12 mouse cellular contexts compared by ENCODE assay signal in the genomic region with DNA sequence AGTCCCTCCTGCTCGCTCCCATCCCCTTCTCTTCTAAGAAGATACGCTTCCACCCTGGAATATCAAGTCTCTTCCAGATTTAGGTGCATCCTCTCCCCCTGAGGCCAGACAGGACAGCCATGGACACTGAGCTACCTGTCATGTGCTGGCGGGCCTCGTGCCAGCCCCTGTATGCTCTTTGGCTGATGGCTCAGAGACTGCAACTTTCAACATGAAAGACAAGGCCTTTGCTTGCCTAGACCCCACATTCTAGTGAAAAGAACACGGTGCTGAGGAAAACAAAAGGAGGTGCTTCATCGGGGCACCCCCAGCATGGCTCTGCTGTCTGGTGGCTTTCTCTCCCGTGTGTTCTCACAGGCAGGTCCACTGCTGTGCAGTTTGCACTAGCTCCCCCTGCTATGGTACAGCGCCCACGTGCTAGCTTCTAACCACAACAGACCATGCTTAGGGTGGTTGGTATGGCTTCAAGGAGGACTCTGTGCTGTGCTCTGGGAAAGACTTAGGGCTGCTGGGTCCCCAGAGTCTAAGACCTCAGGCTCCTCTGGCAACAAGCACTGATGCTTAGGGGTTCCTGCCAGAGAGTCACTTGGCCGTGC. TPM values are rescaled to one million over a fixed set of nuclear protein-coding genes. Genes with fewer than 3 reads are reported as not detected.
DNase-seq lines count a peak whose midpoint lies in the region; ATAC-seq and TF ChIP-seq lines count a peak whose summit lies in the region.
"Had no signal": no experiment of that assay in that cellular context is flagged by ENCODE, and none has a peak within 500 bp of the region (broad histone marks: within the 10 kb centered on the region; RNA-seq: fewer than 3 reads in every experiment).

No protein-coding gene starts in this region.

- no peak for TF ChIP-seq CTCF in liver, postnatal 0 days (IDR thresholded peaks at IDR 0.05; ENCODE audit: low read depth)

- intact Hi-C loops in heart, postnatal 14 days (cut with DNase I) = no loop called here

- ATAC-seq in heart, embryonic 12.5 days (ENCODE audit: insufficient number of reproducible peaks, low FRiP score) = no peak
- ATAC-seq in midbrain, embryonic 11.5 days (ENCODE audit: low FRiP score) = no peak
- no peak for ATAC-seq in midbrain, embryonic 15.5 days (replicated peaks)
- no peak for ATAC-seq in liver, postnatal 0 days
- ATAC-seq: forebrain, embryonic 16.5 days had no signal

- H3K4me2 ChIP-seq in heart, embryonic 12.5 days = peak overlapping the region; percentile 44; the same call in 1 of the 2 replicates
- no peak overlapping the region for H3K4me2 ChIP-seq in midbrain, embryonic 11.5 days
- H3K4me2 ChIP-seq in midbrain, embryonic 15.5 days = no peak overlapping the region
- no peak overlapping the region for H3K4me2 ChIP-seq in liver, postnatal 0 days (ENCODE audit: low read depth, low read length)
- H3K4me2 ChIP-seq: limb, embryonic 13.5 days had no signal

- WGBS in heart, embryonic 12.5 days = 69% methylated on average over 10 of the region's 10 CpGs
- whole genome bisulfite sequencing in midbrain, embryonic 11.5 days = 84% methylated on average over 10 of the region's 10 CpGs
- WGBS in midbrain, embryonic 15.5 days = 87% methylated on average over 10 of the region's 10 CpGs
- 89% methylated on average over 10 of the region's 10 CpGs for WGBS in embryonic facial prominence, embryonic 10.5 days
- 64% methylated on average over 10 of the region's 10 CpGs for WGBS in liver, postnatal 0 days (ENCODE audit: insufficient replicate concordance)

- H3K36me3 ChIP-seq in heart, embryonic 12.5 days = no peaks in the 10 kb centered on the region
- H3K36me3 ChIP-seq in midbrain, embryonic 11.5 days (ENCODE audit: control insufficient read depth, insufficient read depth, low read length) = no peaks in the 10 kb centered on the region
- H3K36me3 ChIP-seq in midbrain, embryonic 15.5 days (replicated peaks) = no peaks in the 10 kb centered on the region; the same call in 1 of the 2 replicates
- H3K36me3 ChIP-seq in embryonic facial prominence, embryonic 10.5 days (replicated peaks) = 0 out of 2 replicates have a peak, but pooled peaks cover 3% of the 10 kb centered on the region
- no peaks in the 10 kb centered on the region for H3K36me3 ChIP-seq in liver, postnatal 0 days (replicated peaks; ENCODE audit: insufficient read depth, low read length)
- H3K36me3 ChIP-seq: limb, embryonic 13.5 days had no signal

- H3K4me1 ChIP-seq in heart, embryonic 12.5 days (replicated peaks) = peaks cover 18% of the 10 kb centered on the region
- peaks cover 2% of the 10 kb centered on the region; the same call in 1 of the 2 replicates for H3K4me1 ChIP-seq in midbrain, embryonic 11.5 days (ENCODE audit: control insufficient read depth, insufficient read depth, low read length)
- peaks cover 4% of the 10 kb centered on the region for H3K4me1 ChIP-seq in midbrain, embryonic 15.5 days
- peaks cover 9% of the 10 kb centered on the region for H3K4me1 ChIP-seq in embryonic facial prominence, embryonic 10.5 days
- H3K4me1 ChIP-seq in liver, postnatal 0 days (ENCODE audit: insufficient read depth) = no peaks in the 10 kb centered on the region

- H3K9ac ChIP-seq in heart, embryonic 12.5 days = no peak overlapping the region
- no peak overlapping the region for H3K9ac ChIP-seq in midbrain, embryonic 11.5 days (ENCODE audit: low read length)
- no peak overlapping the region for H3K9ac ChIP-seq in midbrain, embryonic 15.5 days
- no peak overlapping the region for H3K9ac ChIP-seq in liver, postnatal 0 days (replicated peaks)
- H3K9ac ChIP-seq: limb, embryonic 13.5 days had no signal

- peak overlapping the region; percentile 68 for H3K27ac ChIP-seq in heart, embryonic 12.5 days (ENCODE audit: poor library complexity, severe bottlenecking)
- H3K27ac ChIP-seq in midbrain, embryonic 11.5 days (ENCODE audit: low read depth, low read length) = no peak overlapping the region
- no peak overlapping the region for H3K27ac ChIP-seq in midbrain, embryonic 15.5 days
- H3K27ac ChIP-seq in embryonic facial prominence, embryonic 10.5 days (replicated peaks) = 0 out of 2 replicates have a peak overlapping the region, but pooled peaks have one; percentile 19
- H3K27ac ChIP-seq in liver, postnatal 0 days (ENCODE audit: low read depth) = no peak overlapping the region
- H3K27ac ChIP-seq: limb, embryonic 13.5 days had no signal

- no peak for DNase-seq in heart, postnatal 14 days
- peak; percentile 21 for DNase-seq in midbrain, embryonic 11.5 days (ENCODE audit: low spot score, missing footprints)
- DNase-seq in embryonic facial prominence, embryonic 10.5 days (ENCODE audit: low spot score) = no peak
- no peak for DNase-seq in liver, postnatal 0 days
- no peak for DNase-seq in urinary bladder, adult 18-20 months (ENCODE audit: low spot score in 2 of 2)
- DNase-seq: adrenal gland, postnatal 14 days; lung, adult 18-20 months had no signal

- H3K27me3 ChIP-seq in heart, embryonic 12.5 days (replicated peaks) = no peaks in the 10 kb centered on the region
- no peaks in the 10 kb centered on the region for H3K27me3 ChIP-seq in midbrain, embryonic 11.5 days (ENCODE audit: control insufficient read depth, insufficient read depth, low read length)
- no peaks in the 10 kb centered on the region for H3K27me3 ChIP-seq in midbrain, embryonic 15.5 days (replicated peaks)
- H3K27me3 ChIP-seq in embryonic facial prominence, embryonic 10.5 days (replicated peaks; ENCODE audit: low read depth, poor library complexity, severe bottlenecking) = no peaks in the 10 kb centered on the region
- no peaks in the 10 kb centered on the region for H3K27me3 ChIP-seq in liver, postnatal 0 days (ENCODE audit: insufficient read depth, low read length)
- H3K27me3 ChIP-seq: limb, embryonic 13.5 days had no signal

- TF ChIP-seq EP300 in liver, postnatal 0 days (IDR thresholded peaks at IDR 0.05; ENCODE audit: low read depth) = no peak

- H3K9me3 ChIP-seq in heart, embryonic 12.5 days (replicated peaks) = no peaks in the 10 kb centered on the region
- H3K9me3 ChIP-seq in midbrain, embryonic 11.5 days (ENCODE audit: control insufficient read depth, low read length) = no peaks in the 10 kb centered on the region
- no peaks in the 10 kb centered on the region for H3K9me3 ChIP-seq in midbrain, embryonic 15.5 days
- H3K9me3 ChIP-seq in embryonic facial prominence, embryonic 10.5 days = no peaks in the 10 kb centered on the region
- no peaks in the 10 kb centered on the region for H3K9me3 ChIP-seq in liver, postnatal 0 days (ENCODE audit: low read length)
- H3K9me3 ChIP-seq: limb, embryonic 13.5 days had no signal

- H3K4me3 ChIP-seq in heart, embryonic 12.5 days = no peak overlapping the region
- H3K4me3 ChIP-seq in midbrain, embryonic 11.5 days (ENCODE audit: low read depth, low read length) = no peak overlapping the region
- no peak overlapping the region for H3K4me3 ChIP-seq in midbrain, embryonic 15.5 days
- no peak overlapping the region for H3K4me3 ChIP-seq in embryonic facial prominence, embryonic 10.5 days
- H3K4me3 ChIP-seq in liver, postnatal 0 days (ENCODE audit: low read depth, low read length) = no peak overlapping the region
- H3K4me3 ChIP-seq: limb, embryonic 13.5 days; myocyte had no signal

RNA-seq across cellular contexts. Expression of a gene that starts 52.9 kb away (rescaled TPM):
- 9.8 and 11.3 TPM in 2 replicates for polyA plus RNA-seq in heart, embryonic 12.5 days (2016; fragmentation: Nextera tagmentation; extraction: Ambion mirVana)
- total RNA-seq in heart, postnatal 14 days (2021) = 1 to 10 TPM; 3.7 to 4.1 TPM
- 14.3 and 15.7 TPM in 2 replicates for polyA plus RNA-seq in midbrain, embryonic 11.5 days (2014; fragmentation: Nextera tagmentation; extraction: Ambion mirVana)
- 42.9 and 45.6 TPM in 2 replicates for polyA plus RNA-seq in midbrain, embryonic 15.5 days (2015; fragmentation: Nextera tagmentation; extraction: Ambion mirVana)
- 12.7 and 13.4 TPM in 2 replicates for polyA plus RNA-seq in embryonic facial prominence, embryonic 10.5 days (2016; fragmentation: Nextera tagmentation; extraction: Ambion mirVana)
- polyA plus RNA-seq in liver, postnatal 0 days (2015; fragmentation: Nextera tagmentation; extraction: Ambion mirVana) = 3.8 and 4.3 TPM in 2 replicates

Comparison
In these comparisons a context has a peak if more than half of its experiments do, and no peak if none do; other contexts are left out.
1. H3K27ac ChIP-seq: peak in heart, embryonic 12.5 days (single experiment) and embryonic facial prominence, embryonic 10.5 days (single experiment); none in midbrain, embryonic 11.5 days (single experiment), midbrain, embryonic 15.5 days (single experiment) and liver, postnatal 0 days (single experiment).